Mouse (Mus musculus) splenic B cell, adult 2 months (primary cell): ENCODE results near the gene Zbtb8a.
A peak's percentile ranks its signal among the peaks of the same experiment; 100 is the strongest.
"Not testable (repeated sequence)": the region's sequence is repeated elsewhere in the genome, so short reads cannot be mapped to it uniquely, and the experiment has no call there.

Source experiments
- DNase-seq: peaks from one replicate; pipeline ENCODE4 v3.0.0-alpha.2; 2011; ENCODE audit warnings: low read depth, low spot score
- H3K27me3 ChIP-seq: 2 replicates; pipeline ENCODE4 v1.6.1; 2012; ENCODE audit warnings: mild to moderate bottlenecking, low read length, moderate library complexity, mixed read lengths; ENCODE audit not compliant: control insufficient read depth, poor library complexity, insufficient read depth, severe bottlenecking
- H3K36me3 ChIP-seq: 2 replicates; pipeline ENCODE4 v1.6.1; 2012; ENCODE audit warnings: mild to moderate bottlenecking, low read length, moderate library complexity, mixed read lengths; ENCODE audit not compliant: control insufficient read depth, poor library complexity, insufficient read depth, severe bottlenecking

Gene Zbtb8a

GRCm38 (mm10) chr4:129377601-129378390 lies at the start of gene Zbtb8a:
Gene Zbtb8a, minus strand, starts transcription at chr4:129378116.
- no peaks in the 10 kb centered on the region for H3K27me3 ChIP-seq
- peak; percentile 55 for DNase-seq
- H3K36me3 ChIP-seq, result no peaks in the 10 kb centered on the region

GRCm38 (mm10) chr4:129418321-129418720 lies 40.4 kb upstream of the Zbtb8a start:
- no peaks in the 10 kb centered on the region for H3K27me3 ChIP-seq
- DNase-seq, result no peak
- H3K36me3 ChIP-seq, result no peaks in the 10 kb centered on the region

- no peak for DNase-seq
- Histone ChIP-seq H3K36me3 (no peaks in the 10 kb centered on the region), H3K27me3 (no peaks in the 10 kb centered on the region)
These were observed 38.6 kb upstream of the Zbtb8a start for GRCm38 (mm10) chr4:129416478-129416877.

- H3K27me3 ChIP-seq, result no peaks in the 10 kb centered on the region
- DNase-seq, result no peak
- H3K36me3 ChIP-seq, result no peaks in the 10 kb centered on the region
These were observed 38.0 kb upstream of the Zbtb8a start for GRCm38 (mm10) chr4:129415892-129416291.

- Histone ChIP-seq H3K36me3 (no peaks in the 10 kb centered on the region), H3K27me3 (no peaks in the 10 kb centered on the region)
- DNase-seq, result no peak
These were observed 33.1 kb upstream of the Zbtb8a start for GRCm38 (mm10) chr4:129410991-129411390.

- DNase-seq, H3K36me3 ChIP-seq: not testable (repeated sequence)
These were observed 32.6 kb upstream of the Zbtb8a start for GRCm38 (mm10) chr4:129410532-129410931.

GRCm38 (mm10) chr4:129406447-129406846 lies 28.5 kb upstream of the Zbtb8a start:
- Histone ChIP-seq H3K36me3 (no peaks in the 10 kb centered on the region), H3K27me3 (no peaks in the 10 kb centered on the region)
- peak; percentile 66 for DNase-seq

More at GRCm38 (mm10) chr4:129410532-129410931, 32.6 kb upstream of the Zbtb8a start:
- H3K27me3 ChIP-seq, result not testable (repeated sequence)

GRCm38 (mm10) chr4:129399813-129400212 lies 21.9 kb upstream of the Zbtb8a start:
- H3K36me3 ChIP-seq, result no peaks in the 10 kb centered on the region
- no peak for DNase-seq
- no peaks in the 10 kb centered on the region for H3K27me3 ChIP-seq

GRCm38 (mm10) chr4:129396960-129397359 lies 19.0 kb upstream of the Zbtb8a start:
- Histone ChIP-seq H3K36me3 (no peaks in the 10 kb centered on the region), H3K27me3 (no peaks in the 10 kb centered on the region)
- no peak for DNase-seq

- DNase-seq, result no peak
These were observed 16.4 kb upstream of the Zbtb8a start for GRCm38 (mm10) chr4:129394089-129394870.

GRCm38 (mm10) chr4:129390936-129391557 lies 13.1 kb upstream of the Zbtb8a start:
- no peak for DNase-seq
- H3K36me3 ChIP-seq, result no peaks in the 10 kb centered on the region
- no peaks in the 10 kb centered on the region for H3K27me3 ChIP-seq

More at GRCm38 (mm10) chr4:129394089-129394870, 16.4 kb upstream of the Zbtb8a start:
- H3K36me3 ChIP-seq, result no peaks in the 10 kb centered on the region
- no peaks in the 10 kb centered on the region for H3K27me3 ChIP-seq

- H3K36me3 ChIP-seq, result no peaks in the 10 kb centered on the region
- DNase-seq, result no peak
- H3K27me3 ChIP-seq, result no peaks in the 10 kb centered on the region
These were observed 12.4 kb upstream of the Zbtb8a start for GRCm38 (mm10) chr4:129390216-129390743.

GRCm38 (mm10) chr4:129388404-129388803 lies 10.5 kb upstream of the Zbtb8a start:
- Histone ChIP-seq H3K27me3 (no peaks in the 10 kb centered on the region; the same call in 1 of the 2 replicates), H3K36me3 (no peaks in the 10 kb centered on the region)
- DNase-seq, result no peak

GRCm38 (mm10) chr4:129386989-129387388 lies 9.1 kb upstream of the Zbtb8a start:
- Histone ChIP-seq H3K36me3 (no peaks in the 10 kb centered on the region), H3K27me3 (no peaks in the 10 kb centered on the region; the same call in 1 of the 2 replicates)
- no peak for DNase-seq
